Mouse (Mus musculus) CH12.LX (cell line): ENCODE measurements around the gene 4930556J24Rik. TPM values are rescaled to one million over a fixed set of nuclear protein-coding genes. Genes with fewer than 3 reads are reported as not detected.
"Not testable (repeated sequence)": the region's sequence is repeated elsewhere in the genome, so short reads cannot be mapped to it uniquely, and the experiment has no call there.

ENCODE experiments used
- DNase-seq: peaks from one replicate; pipeline ENCODE4 v3.0.0-alpha.2; 2013; ENCODE audit errors: extremely low read depth
- H3K27ac ChIP-seq: 2 replicates; pipeline ENCODE4 v1.5.1; 2012; ENCODE audit warnings: low read depth, mild to moderate bottlenecking, control low read depth, moderate library complexity; ENCODE audit not compliant: insufficient read depth
- H3K27me3 ChIP-seq: replicated peaks from 2 replicates; pipeline ENCODE3; 2012; ENCODE audit warnings: inconsistent platforms
- H3K36me3 ChIP-seq, 2 experiments: replicated peaks in 1 of 2; 2 replicates each; pipeline versions ENCODE3 to v1.6.1; 2012; ENCODE audit warnings: inconsistent platforms in 1 of 2, low read length in 1 of 2, mild to moderate bottlenecking in 1 of 2, mixed read lengths in 1 of 2, moderate library complexity in 1 of 2; ENCODE audit not compliant: control insufficient read depth in 1 of 2, insufficient read depth in 1 of 2
- H3K4me1 ChIP-seq, 2 experiments: 2 replicates each; pipeline ENCODE4 v1.6.1; 2012; ENCODE audit warnings: inconsistent platforms in 1 of 2, moderate library complexity in 1 of 2; ENCODE audit not compliant: insufficient read depth in 2 of 2, control insufficient read depth in 1 of 2
- H3K4me2 ChIP-seq: 2 replicates; pipeline ENCODE4 v1.6.1; 2012; ENCODE audit warnings: low read depth, mild to moderate bottlenecking, control low read depth; ENCODE audit not compliant: poor library complexity, insufficient read depth, severe bottlenecking
- H3K4me3 ChIP-seq, 3 experiments: fragments of 150-350 bp in 1 of 3; sonication (generic) in 1 of 3; replicated peaks in 1 of 3; 2 replicates each; pipeline versions ENCODE3 to v1.5.1; 2011 to 2012; ENCODE audit warnings: low read depth in 2 of 3, low read length in 2 of 3, mild to moderate bottlenecking in 2 of 3, moderate library complexity in 2 of 3, control low read depth in 1 of 3, improper control_type of control experiment in 1 of 3, inconsistent platforms in 1 of 3, mixed read lengths in 1 of 3; ENCODE audit not compliant: poor library complexity in 1 of 3
- H3K79me2 ChIP-seq: replicated peaks from 2 replicates; pipeline ENCODE4 v1.6.1; 2012; ENCODE audit warnings: mild to moderate bottlenecking, moderate library complexity; ENCODE audit not compliant: control insufficient read depth, poor library complexity, insufficient read depth, severe bottlenecking; ENCODE audit errors: extremely low read depth
- H3K9ac ChIP-seq: 2 replicates; pipeline ENCODE4 v1.6.1; 2012; ENCODE audit warnings: low read depth, mild to moderate bottlenecking, control low read depth, moderate library complexity; ENCODE audit not compliant: insufficient read depth
- H3K9me3 ChIP-seq: replicated peaks from 2 replicates; pipeline ENCODE3; 2012; ENCODE audit warnings: low read length, inconsistent platforms, mixed read lengths
- CHD2 ChIP-seq: IDR thresholded peaks from 2 replicates; pipeline ENCODE4 v1.6.1; 2011; ENCODE audit warnings: low read length, improper control_type of control experiment
- GABPA ChIP-seq: IDR thresholded peaks from 2 replicates; pipeline ENCODE4 v1.6.1; 2012; ENCODE audit warnings: low read depth, low read length, improper control_type of control experiment, inconsistent platforms; ENCODE audit not compliant: insufficient replicate concordance
- HCFC1 ChIP-seq: IDR thresholded peaks from 2 replicates; pipeline ENCODE4 v1.6.1; 2012; ENCODE audit warnings: low read depth, mild to moderate bottlenecking, inconsistent platforms, low read length, improper control_type of control experiment
- IRF4 ChIP-seq: IDR thresholded peaks from 2 replicates; pipeline ENCODE4 v1.6.1; 2014; ENCODE audit warnings: low read depth, mild to moderate bottlenecking, inconsistent platforms, low read length, improper control_type of control experiment
- MAZ ChIP-seq: IDR thresholded peaks from 2 replicates; pipeline ENCODE4 v1.6.1; 2012; ENCODE audit warnings: low read depth, mild to moderate bottlenecking, inconsistent platforms, low read length, improper control_type of control experiment, moderate library complexity
- MEF2A ChIP-seq: IDR thresholded peaks from 2 replicates; pipeline ENCODE4 v1.6.1; 2014; ENCODE audit warnings: low read depth, mild to moderate bottlenecking, inconsistent platforms, low read length, improper control_type of control experiment, borderline replicate concordance
- MXI1 ChIP-seq: IDR thresholded peaks from 2 replicates; pipeline ENCODE4 v1.6.1; 2011; ENCODE audit warnings: mild to moderate bottlenecking, low read depth, low read length, improper control_type of control experiment
- MYC ChIP-seq: IDR thresholded peaks from 2 replicates; pipeline ENCODE4 v1.6.1; 2011; ENCODE audit warnings: low read depth, mild to moderate bottlenecking, improper control_type of control experiment, low read length
- NELFE ChIP-seq: IDR thresholded peaks from 2 replicates; pipeline ENCODE4 v1.6.1; 2011; ENCODE audit warnings: low read depth, low read length, improper control_type of control experiment
- NRF1 ChIP-seq: IDR thresholded peaks from 2 replicates; pipeline ENCODE4 v1.6.1; 2014; ENCODE audit warnings: low read depth, mild to moderate bottlenecking, inconsistent platforms, low read length, improper control_type of control experiment, moderate library complexity
- PAX5 ChIP-seq: IDR thresholded peaks from 2 replicates; pipeline ENCODE4 v1.6.1; 2012; ENCODE audit warnings: low read length, inconsistent platforms, mixed read lengths
- RCOR1 ChIP-seq: conservative IDR thresholded peaks from 2 replicates; pipeline ENCODE4 v1.6.1; 2012; ENCODE audit warnings: low read depth, mild to moderate bottlenecking, inconsistent platforms, low read length, improper control_type of control experiment
- SMC3 ChIP-seq: IDR thresholded peaks from 2 replicates; pipeline ENCODE4 v1.6.1; 2011; ENCODE audit warnings: low read depth, low read length, improper control_type of control experiment
- UBTF ChIP-seq: IDR thresholded peaks from 2 replicates; pipeline ENCODE4 v1.6.1; 2012; ENCODE audit warnings: low read depth, mild to moderate bottlenecking, inconsistent platforms, low read length, improper control_type of control experiment, moderate library complexity
- USF2 ChIP-seq: conservative IDR thresholded peaks from 2 replicates; pipeline ENCODE4 v1.6.1; 2011; ENCODE audit warnings: low read depth, low read length, improper control_type of control experiment
- ZKSCAN1 ChIP-seq: IDR thresholded peaks from 2 replicates; pipeline ENCODE4 v1.6.1; 2012; ENCODE audit warnings: low read depth, inconsistent platforms, low read length, improper control_type of control experiment, borderline replicate concordance
- dilution Hi-C: fragments of 300-500 bp; cut with MboI; formaldehyde crosslinking; loops from 2 replicates; pipeline ENCODE4 v1.14.3; 2020; ENCODE audit warnings: low sequenced_read_pairs; ENCODE audit not compliant: extremely low pct_unique_long_range_greater_than_20kb, extremely low pct_ligation_motif_present
- in situ Hi-C: fragments of 300-500 bp; cut with MboI; formaldehyde crosslinking; loops from 3 replicates; pipeline ENCODE4 v1.14.3; 2019; ENCODE audit warnings: low sequenced_read_pairs, low pct_ligation_motif_present, low pct_unique_long_range_greater_than_20kb, mixed read lengths
- polyA plus RNA-seq: library from polyadenylated mRNA; unstranded; fragments of >175 nt; gene quantifications from 2 replicates; pipeline ENCODE4 v1.2.1, GENCODE M21; 2012; ENCODE audit warnings: low read depth; ENCODE audit not compliant: insufficient read length
- total RNA-seq, 2 experiments: library from RNA; depleted of rRNA; stranded (reverse); fragments of 300-350 nt in 1 of 2; fragments of >200 nt in 1 of 2; gene quantifications; 2 replicates each; pipeline ENCODE4 v1.2.3; 2012 to 2014

The 4930556J24Rik gene
- 0.21 and 0.50 TPM in 2 replicates for total RNA-seq (2012; rRNA removed)
- total RNA-seq (2014; rRNA removed), result not detected in 2 replicates
- polyA plus RNA-seq, result 0.70 and 0.78 TPM in 2 replicates

- Histone ChIP-seq H3K4me2 (no peak within 1 kb of the TSS), H3K79me2 (no peaks in the 10 kb centered on the region), H3K4me1 (no peaks in the 10 kb centered on the region), H3K4me3 (no peak within 1 kb of the TSS), H3K27ac (no peak within 1 kb of the TSS), H3K9me3 (no peaks in the 10 kb centered on the region), H3K27me3 (no peaks in the 10 kb centered on the region)
- dilution Hi-C loops, result no loop called here
- in situ Hi-C loops, result no loop called here
- no peak for TF ChIP-seq MAZ
- TF ChIP-seq CHD2, result no peak
- no peak for TF ChIP-seq MEF2A
- TF ChIP-seq USF2, result no peak
- no peak for TF ChIP-seq NELFE
- no peak for TF ChIP-seq ZKSCAN1
- TF ChIP-seq MXI1, result no peak
- no peak for TF ChIP-seq UBTF
- no peak for TF ChIP-seq GABPA
- TF ChIP-seq, all 38 proteins: peak for 0
- Histone ChIP-seq H3K9ac (no peak within 1 kb of the TSS), H3K36me3 (peaks cover 75 to 93% of the 10 kb centered on the region in 2 experiments)
- no peak for DNase-seq
These were observed at the start of gene 4930556J24Rik for GRCm38 (mm10) chr11:3976678-3977077. Gene 4930556J24Rik (minus strand): TSS chr11:3976778.

GRCm38 (mm10) chr11:4023321-4023720, 46.7 kb upstream of the 4930556J24Rik start:
- no peaks in the 10 kb centered on the region for H3K79me2 ChIP-seq

GRCm38 (mm10) chr11:4022111-4022510, 45.5 kb upstream of the 4930556J24Rik start:
- H3K4me3 ChIP-seq, H3K4me2 ChIP-seq, H3K27ac ChIP-seq, H3K36me3 ChIP-seq, H3K9me3 ChIP-seq, DNase-seq, H3K79me2 ChIP-seq, dilution Hi-C loops, H3K4me1 ChIP-seq, H3K9ac ChIP-seq: not testable (repeated sequence)
- H3K27me3 ChIP-seq, result peaks cover 12% of the 10 kb centered on the region
- in situ Hi-C loops, result loop anchor here (25.0 kb wide), 1 partner anchor 390 kb away; no protein-coding TSS in a partner anchor

More at GRCm38 (mm10) chr11:4023321-4023720, 46.7 kb upstream of the 4930556J24Rik start:
- peaks cover 6% of the 10 kb centered on the region for H3K9me3 ChIP-seq
- in situ Hi-C loops (loop anchor here (25.0 kb wide), 1 partner anchor 389 kb away; no protein-coding TSS in a partner anchor), dilution Hi-C loops (no loop called here)
- TF ChIP-seq NRF1 (no peak), MYC (no peak), GABPA (no peak), HCFC1 (no peak), RCOR1 (no peak), PAX5 (no peak), SMC3 (no peak), IRF4 (no peak)
- DNase-seq, result no peak
- peaks cover 9 to 11% of the 10 kb centered on the region in 2 experiments for H3K4me1 ChIP-seq
- H3K27me3 ChIP-seq, result peaks cover 12% of the 10 kb centered on the region
- H3K4me2 ChIP-seq, result peak overlapping the region; percentile 4; the same call in 1 of the 2 replicates
- no peak overlapping the region for H3K4me3 ChIP-seq
- H3K9ac ChIP-seq, result no peak overlapping the region
- no peak overlapping the region for H3K27ac ChIP-seq
- no peaks in the 10 kb centered on the region for H3K36me3 ChIP-seq

GRCm38 (mm10) chr11:4015796-4016195, 39.2 kb upstream of the 4930556J24Rik start:
- dilution Hi-C loops, H3K36me3 ChIP-seq: not testable (repeated sequence)
- in situ Hi-C loops, result loop anchor here (25.0 kb wide), 1 partner anchor 397 kb away; no protein-coding TSS in a partner anchor

More at GRCm38 (mm10) chr11:4015796-4016195, 39.2 kb upstream of the 4930556J24Rik start:
- H3K27me3 ChIP-seq, H3K4me3 ChIP-seq, H3K27ac ChIP-seq, H3K4me2 ChIP-seq, H3K9ac ChIP-seq, H3K4me1 ChIP-seq, DNase-seq, H3K79me2 ChIP-seq: not testable (repeated sequence)
- peaks cover 11% of the 10 kb centered on the region for H3K9me3 ChIP-seq
